Mouse (Mus musculus): ENCODE results near the gene Lemd1.
"Not testable (repeated sequence)": the region's sequence is repeated elsewhere in the genome, so short reads cannot be mapped to it uniquely, and the experiment has no call there.

Lemd1 gene

DNA sequence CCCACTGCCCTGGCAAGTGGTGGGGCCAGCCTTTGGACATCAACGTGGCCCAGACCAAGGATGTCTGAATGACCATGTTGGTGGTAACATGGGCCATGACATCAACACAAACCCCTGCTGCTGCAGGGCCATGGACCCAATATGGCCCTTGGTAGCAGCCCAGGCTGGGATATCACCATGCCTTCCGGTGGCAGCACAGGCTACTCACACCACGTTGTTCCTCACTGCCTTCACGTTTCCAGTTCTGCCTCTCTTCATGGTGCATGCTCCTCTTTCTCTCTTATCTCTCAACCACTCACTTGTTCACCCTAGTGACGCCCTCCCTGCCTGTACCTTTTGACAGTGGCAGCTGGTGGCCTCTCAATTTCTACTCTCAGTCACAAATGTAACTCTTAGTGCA is 53.8 kb downstream of the Lemd1 start:
- DNase-seq (ENCODE audit: low read depth, low spot score), result no peak

DNA sequence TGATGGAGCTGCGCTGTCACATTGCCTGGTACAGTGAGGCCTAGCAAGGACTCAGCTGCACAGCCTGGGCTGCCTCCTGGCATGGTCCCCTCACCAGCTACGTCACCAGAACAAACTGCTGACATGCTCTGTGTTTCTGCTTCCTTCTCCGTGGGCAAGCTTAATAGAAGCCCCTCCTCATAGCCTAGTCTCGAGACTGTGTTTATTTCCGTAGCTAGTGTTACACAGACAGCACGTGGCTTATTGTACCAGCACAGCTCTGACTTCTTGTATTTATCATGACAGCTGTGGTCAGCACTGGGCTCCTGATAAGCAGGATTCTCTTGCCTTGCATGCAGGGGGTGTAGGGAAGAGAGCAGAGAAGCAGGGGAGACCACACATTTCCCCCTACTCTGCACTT is 54.9 kb downstream of the Lemd1 start:
- DNase-seq (ENCODE audit: low read depth, low spot score), result no peak

DNA sequence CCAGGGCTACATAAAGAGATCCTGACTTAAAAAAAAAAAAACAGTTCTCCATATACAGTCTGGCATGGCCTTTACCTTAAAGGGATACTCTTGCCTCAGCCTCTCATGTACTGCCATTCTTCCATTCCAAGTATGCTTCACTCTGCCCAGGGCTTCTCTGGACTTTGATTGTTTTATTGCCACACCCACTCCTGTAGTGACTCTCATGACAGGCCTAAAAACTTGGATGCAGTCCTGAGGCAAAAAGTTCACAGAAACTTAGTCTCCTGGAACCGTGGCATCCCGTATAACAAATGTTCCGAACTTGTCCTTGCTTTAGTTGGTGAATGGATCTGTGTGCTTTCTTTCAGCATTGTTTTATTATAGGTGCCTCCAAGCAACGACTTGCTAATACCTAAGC is 55.4 kb downstream of the Lemd1 start:
- DNase-seq (ENCODE audit: low read depth, low spot score), result no peak

DNA sequence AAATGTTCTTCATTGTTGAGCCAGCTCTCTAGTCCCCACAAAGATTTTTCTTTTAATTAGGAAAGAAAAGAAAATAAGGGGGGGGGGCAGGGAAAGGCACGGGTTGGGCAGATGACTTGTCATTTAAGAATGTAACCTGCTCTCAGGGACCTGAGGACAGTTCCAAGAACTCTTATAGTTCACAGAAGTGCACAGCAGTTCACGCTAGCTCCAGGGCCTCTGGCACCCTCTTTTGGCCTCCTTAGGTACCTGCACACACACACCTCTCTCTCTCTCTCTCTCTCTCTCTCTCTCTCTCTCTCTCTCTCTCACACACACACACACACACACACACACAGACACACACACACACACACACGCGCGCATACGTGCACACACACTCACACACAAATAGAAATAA is 63.2 kb downstream of the Lemd1 start:
- DNase-seq (ENCODE audit: low read depth, low spot score), result no peak

GRCm38 (mm10) chr1:132260331-132260730 is 69.1 kb downstream of the Lemd1 start:
- DNase-seq (ENCODE audit: low read depth, low spot score), result no peak

DNA sequence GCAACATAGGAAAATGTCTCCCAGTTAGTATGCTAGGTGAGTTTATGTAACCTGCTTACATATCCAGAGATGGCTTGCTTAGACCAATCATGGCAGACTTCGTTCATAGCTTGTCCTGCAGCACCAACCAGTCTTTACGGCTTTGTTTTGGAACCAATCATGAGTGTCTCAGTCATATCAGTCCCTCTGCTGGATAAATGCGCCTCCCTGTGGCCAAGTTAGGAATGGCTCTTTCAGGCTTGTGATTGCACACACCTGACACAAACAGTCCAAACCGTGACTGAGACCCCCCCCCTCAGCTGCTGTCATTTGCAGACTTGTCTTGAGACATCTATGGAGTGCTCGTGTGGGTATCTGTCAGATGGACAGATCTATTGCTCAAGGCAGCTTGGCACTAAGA is 69.8 kb downstream of the Lemd1 start:
- DNase-seq (ENCODE audit: low read depth, low spot score), result no peak

DNA sequence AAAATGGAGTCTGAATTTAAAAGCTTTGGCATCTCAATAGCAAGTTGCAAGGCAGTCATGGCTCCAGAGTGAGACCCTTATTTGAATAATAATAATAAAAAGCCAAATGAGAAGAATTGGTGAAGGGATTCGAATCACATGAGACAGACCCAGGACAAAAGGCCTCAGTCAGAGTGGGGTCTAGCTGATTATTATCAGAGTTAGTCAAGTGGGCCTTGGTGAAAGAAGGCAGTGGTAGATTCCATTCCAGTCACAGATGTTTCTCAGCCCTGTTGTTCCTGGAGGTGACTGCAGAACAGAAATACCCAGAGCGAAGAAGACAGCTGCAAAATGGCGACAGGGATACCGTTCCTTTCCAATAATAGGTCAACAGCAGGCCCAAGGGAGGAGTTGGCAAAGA is 72.4 kb downstream of the Lemd1 start:
- no peak for DNase-seq (ENCODE audit: low read depth, low spot score)

DNA sequence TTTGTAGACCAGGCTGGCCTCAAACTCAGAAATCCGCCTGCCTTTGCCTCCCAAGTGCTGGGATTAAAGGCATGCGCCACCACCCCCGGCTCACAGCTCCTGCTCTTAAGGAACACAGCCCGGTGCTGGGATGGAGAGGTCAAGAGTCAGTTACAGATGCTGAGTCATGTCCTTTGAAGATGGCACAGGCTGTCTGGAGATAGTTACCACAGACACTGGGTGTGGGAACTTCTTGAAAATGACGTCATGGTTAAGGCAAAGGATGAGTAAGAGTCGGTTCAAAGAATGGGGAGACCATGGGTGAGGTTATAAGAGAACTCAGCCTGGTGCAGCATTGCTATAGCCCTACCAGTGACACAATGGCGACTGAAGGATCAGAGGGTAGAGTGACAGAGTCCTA is 73.3 kb downstream of the Lemd1 start:
- DNase-seq (ENCODE audit: low read depth, low spot score), result no peak

GRCm38 (mm10) chr1:132265211-132265859 is 74.1 kb downstream of the Lemd1 start:
- DNase-seq (ENCODE audit: low read depth, low spot score), result no peak

- DNase-seq (ENCODE audit: low read depth, low spot score), result no peak
These were observed 74.7 kb downstream of the Lemd1 start for GRCm38 (mm10) chr1:132265936-132266335.

DNA sequence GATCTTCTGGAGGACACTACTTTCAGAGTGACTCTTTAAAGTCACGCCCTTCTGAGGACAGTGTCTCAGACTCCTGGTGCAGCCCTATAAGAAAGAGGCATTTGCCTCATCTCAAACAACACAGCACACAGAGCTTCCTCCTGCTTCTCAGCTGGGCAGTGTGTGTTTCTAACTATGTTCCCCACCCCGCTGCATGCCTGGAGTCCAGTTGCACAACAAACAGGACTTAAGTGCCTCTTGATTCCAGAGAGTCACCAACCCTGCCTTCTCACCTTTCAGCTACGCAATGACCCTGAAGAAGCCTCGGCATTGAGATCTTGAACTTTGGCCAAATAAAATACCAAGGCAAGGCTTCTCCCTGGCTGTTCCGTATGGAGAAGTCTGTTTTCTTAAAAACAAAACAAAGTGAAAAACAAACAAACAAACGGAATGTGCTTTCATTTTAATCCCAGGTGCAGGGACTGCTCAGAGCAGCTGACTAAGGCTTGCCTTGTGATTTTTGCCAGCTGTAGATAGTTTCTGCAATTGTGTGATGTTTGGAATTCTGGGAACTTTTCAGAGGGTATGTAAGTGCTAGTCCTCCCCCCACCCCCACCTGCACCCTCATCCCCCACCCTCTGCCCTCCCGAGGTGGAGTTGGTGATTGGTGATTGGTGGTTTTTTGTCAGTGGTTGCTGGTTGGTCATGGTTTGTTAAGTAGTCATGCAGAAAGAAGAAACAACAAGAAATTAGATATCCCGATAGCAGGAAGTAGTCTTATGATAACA is 75.7 kb downstream of the Lemd1 start:
- no peak for DNase-seq (ENCODE audit: low read depth, low spot score)

- DNase-seq (ENCODE audit: low read depth, low spot score), result no peak
These were observed 76.7 kb downstream of the Lemd1 start for GRCm38 (mm10) chr1:132267959-132268358.

DNA sequence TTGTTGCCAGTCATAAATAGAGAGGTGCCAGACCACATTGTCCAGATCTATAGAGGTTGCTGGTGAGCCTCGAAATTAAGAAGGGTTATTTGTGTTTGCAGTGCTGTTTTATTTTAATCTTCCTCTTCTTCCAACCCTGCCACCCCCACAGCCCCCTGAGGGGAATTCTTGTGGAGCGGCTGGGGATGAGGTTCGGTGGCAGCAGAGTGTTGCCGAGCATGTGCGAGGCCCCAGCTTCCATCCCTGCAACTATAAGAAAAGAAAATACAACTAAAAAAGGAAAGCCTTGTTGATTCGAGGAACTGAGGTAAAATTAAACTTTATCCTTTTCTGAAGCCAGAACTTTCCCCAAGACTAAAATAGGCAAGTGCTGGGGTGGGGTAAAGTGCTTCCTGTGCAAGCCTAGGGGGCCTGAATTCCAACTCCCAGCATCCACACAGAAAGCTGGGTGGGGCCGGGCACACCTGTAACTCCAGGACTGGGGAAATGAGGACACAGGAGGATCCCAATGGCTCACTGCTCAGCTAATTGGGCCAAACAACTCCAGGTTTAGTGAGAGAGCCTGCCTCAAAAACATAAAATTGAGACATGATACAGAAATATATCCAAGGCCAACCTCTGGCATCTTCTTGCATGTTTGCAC is 77.3 kb downstream of the Lemd1 start:
- no peak for DNase-seq (ENCODE audit: low read depth, low spot score)

DNA sequence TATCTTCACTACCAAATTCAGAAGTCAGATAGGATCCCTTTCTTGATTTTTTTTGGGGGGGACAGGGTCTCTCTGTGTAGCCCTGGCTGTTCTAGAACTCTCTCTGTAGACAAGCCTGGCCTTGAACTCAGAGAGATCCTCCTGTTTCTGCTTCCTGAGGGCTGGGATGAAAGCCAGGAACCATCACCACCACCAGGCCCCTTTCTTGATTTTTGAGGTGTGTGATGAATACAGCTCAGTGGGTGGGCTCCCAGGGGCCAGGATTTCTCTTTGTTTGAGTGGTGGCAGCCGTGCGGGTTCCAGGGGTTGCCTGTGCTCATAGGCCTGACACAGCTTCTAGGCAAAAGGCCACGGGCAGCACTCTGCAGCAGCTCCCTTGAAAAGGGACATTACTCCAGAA is 80.0 kb downstream of the Lemd1 start:
- DNase-seq (ENCODE audit: low read depth, low spot score), result no peak

- DNase-seq (ENCODE audit: low read depth, low spot score), result no peak
These were observed 85.5 kb downstream of the Lemd1 start for GRCm38 (mm10) chr1:132276694-132277093.

DNA sequence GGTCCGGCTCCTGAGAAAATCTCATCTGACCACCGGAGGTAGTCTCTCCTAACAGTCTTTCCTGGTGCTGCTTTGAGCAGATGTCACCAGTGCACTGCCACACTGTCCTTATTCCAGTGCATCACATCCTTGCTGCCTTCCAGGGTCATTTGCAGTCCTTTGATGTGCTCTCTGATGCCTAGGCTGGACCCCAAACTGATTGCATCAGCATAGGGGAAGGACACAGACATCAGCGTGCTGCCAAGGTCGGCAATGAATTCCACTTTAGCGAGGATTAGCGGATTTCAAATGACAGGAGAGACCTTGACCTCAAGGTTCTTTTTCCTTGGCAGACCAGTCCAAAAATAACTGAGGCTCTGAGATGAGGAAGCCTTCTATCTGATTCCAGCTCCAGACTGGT is 85.9 kb downstream of the Lemd1 start:
- no peak for DNase-seq (ENCODE audit: low read depth, low spot score)

DNA sequence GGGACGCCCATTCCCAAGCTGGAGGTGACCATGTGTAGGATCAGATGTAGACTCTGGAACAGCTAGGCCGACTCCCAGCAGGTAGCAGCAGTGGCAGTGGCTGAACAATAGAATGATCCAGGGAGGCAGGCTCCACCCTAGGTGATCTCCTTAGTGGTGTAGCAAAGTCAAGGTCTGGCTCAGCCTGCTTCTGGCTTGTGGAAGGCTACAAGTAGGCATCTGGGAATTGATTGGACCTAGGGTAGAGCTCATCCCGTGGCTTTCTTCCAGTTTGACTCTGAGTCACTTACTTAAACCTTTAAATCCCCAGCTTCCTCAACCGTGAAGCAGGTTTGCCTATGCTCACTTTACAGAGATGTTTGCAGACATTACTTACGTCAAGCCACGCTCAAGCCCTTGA is 89.4 kb downstream of the Lemd1 start:
- DNase-seq (ENCODE audit: low read depth, low spot score), result not testable (repeated sequence)

- DNase-seq (ENCODE audit: low read depth, low spot score), result no peak
These were observed 90.4 kb downstream of the Lemd1 start for GRCm38 (mm10) chr1:132281523-132282176.

GRCm38 (mm10) chr1:132282177-132282536 is 90.9 kb downstream of the Lemd1 start:
- DNase-seq (ENCODE audit: low read depth, low spot score), result no peak

DNA sequence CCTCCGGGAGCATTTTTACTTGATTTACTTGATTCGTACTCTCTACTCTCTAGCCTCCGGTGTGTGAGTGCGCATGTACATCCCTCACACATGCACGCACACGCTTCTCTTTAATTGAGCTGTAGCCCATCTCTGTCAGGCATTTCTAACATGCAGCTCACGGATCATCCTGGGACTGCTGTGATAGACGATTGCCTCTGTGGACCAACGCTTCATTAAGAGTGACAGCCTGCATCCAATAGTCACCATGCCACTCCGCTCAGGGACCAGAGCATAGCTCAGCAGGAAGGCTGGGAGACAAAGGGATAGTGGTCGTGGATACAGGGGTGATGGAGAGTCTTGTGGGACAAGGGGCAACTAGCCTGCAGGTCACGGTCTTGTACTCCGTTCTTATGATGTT is 91.8 kb downstream of the Lemd1 start:
- DNase-seq (ENCODE audit: low read depth, low spot score), result peak; percentile 38

DNA sequence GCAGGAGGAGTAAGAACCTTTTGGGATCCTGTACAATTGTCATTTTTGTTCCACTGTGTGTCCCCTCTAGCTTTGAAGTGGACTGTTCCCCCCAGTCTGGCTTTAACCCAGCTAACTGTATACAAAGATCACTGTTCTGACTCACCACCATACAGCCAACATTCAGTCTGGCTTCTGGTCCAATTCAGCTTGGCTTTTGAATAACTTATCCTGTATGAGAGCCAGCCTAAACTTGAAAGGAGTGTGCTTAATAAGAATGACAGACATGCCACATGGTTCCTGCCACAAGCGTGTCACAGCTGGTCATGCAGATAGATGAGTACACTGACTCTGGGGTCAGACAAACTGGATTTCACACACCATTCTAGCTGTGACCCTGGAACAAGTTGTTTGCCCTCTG is 95.5 kb downstream of the Lemd1 start:
- no peak for DNase-seq (ENCODE audit: low read depth, low spot score)

- no peak for DNase-seq (ENCODE audit: low read depth, low spot score)
These were observed 96.2 kb downstream of the Lemd1 start for GRCm38 (mm10) chr1:132287445-132287844.

Data from mesoderm, embryonic 11.5 days (tissue).